Mouse (Mus musculus): ENCODE measurements at regions not wholly inside any gene's neighbourhood (a gene's known extent, or its start where the extent isn't known, plus 50 kb on each side); places are given as distances from the start of the nearest gene placed in this dataset.

- no peak for DNase-seq (ENCODE audit: extremely low spot score)
Observed at GRCm38 (mm10) chr5:43137777-43138176, 95.2 kb upstream of the Cpeb2 start.

GRCm38 (mm10) chr5:43138931-43139486, 94.0 kb upstream of the Cpeb2 start:
- DNase-seq (ENCODE audit: extremely low spot score): no peak

GRCm38 (mm10) chr5:43139813-43140212, 93.2 kb upstream of the Cpeb2 start:
- DNase-seq (ENCODE audit: extremely low spot score): no peak

- DNase-seq (ENCODE audit: extremely low spot score): no peak
Observed at GRCm38 (mm10) chr5:43145939-43146338, 87.0 kb upstream of the Cpeb2 start.

- DNase-seq (ENCODE audit: extremely low spot score): no peak
Observed at GRCm38 (mm10) chr5:43146928-43147327, 86.0 kb upstream of the Cpeb2 start.

- peak; percentile 8 for DNase-seq (ENCODE audit: extremely low spot score)
Observed at GRCm38 (mm10) chr5:43148486-43148885, 84.5 kb upstream of the Cpeb2 start.

- DNase-seq (ENCODE audit: extremely low spot score): peak; percentile 6
Observed at GRCm38 (mm10) chr5:43149559-43149958, 83.4 kb upstream of the Cpeb2 start.

GRCm38 (mm10) chr5:43151099-43151774, 81.7 kb upstream of the Cpeb2 start:
- no peak for DNase-seq (ENCODE audit: extremely low spot score)

- DNase-seq (ENCODE audit: extremely low spot score): no peak
Observed at GRCm38 (mm10) chr5:43152119-43152611, 80.8 kb upstream of the Cpeb2 start.

- no peak for DNase-seq (ENCODE audit: extremely low spot score)
Observed at GRCm38 (mm10) chr5:43152881-43153280, 80.1 kb upstream of the Cpeb2 start.

GRCm38 (mm10) chr5:43156771-43157170, 76.2 kb upstream of the Cpeb2 start:
- no peak for DNase-seq (ENCODE audit: extremely low spot score)

- no peak for DNase-seq (ENCODE audit: extremely low spot score)
Observed at GRCm38 (mm10) chr5:43160140-43160539, 72.8 kb upstream of the Cpeb2 start.

- DNase-seq (ENCODE audit: extremely low spot score): no peak
Observed at GRCm38 (mm10) chr5:43181475-43181874, 51.5 kb upstream of the Cpeb2 start.
